Mouse (Mus musculus): ENCODE results near the gene Grm4. TPM values are rescaled to one million over a fixed set of nuclear protein-coding genes. Genes with fewer than 3 reads are reported as not detected.

The Grm4 gene
- polyA plus RNA-seq, 1 experiment, result not detected

- TF ChIP-seq POLR2A (IDR thresholded peaks at IDR 0.05; ENCODE audit: low read depth, low read length) (no peak), CTCF (IDR thresholded peaks at IDR 0.05; ENCODE audit: borderline replicate concordance, insufficient read depth, low read length) (no peak)
- Histone ChIP-seq H3K4me1 (ENCODE audit: control insufficient read depth, insufficient read depth, low read length) (no peaks in the 10 kb centered on the region), H3K27ac (ENCODE audit: insufficient read depth, low read length) (no peak overlapping the region), H3K4me3 (ENCODE audit: insufficient read depth, low read length) (no peak overlapping the region)
Observed at GRCm38 (mm10) chr17:27375551-27375950, 145.7 kb downstream of the Grm4 start.

Other genes with a start within 250 kb of the Grm4 start
- 207 and 393 TPM in 2 replicates for gene Hmga1, start 35.1 kb upstream of the Grm4 start, polyA plus RNA-seq (2011; ENCODE audit: insufficient read length, low read depth, missing spikeins)
- gene AI413582, start 44.4 kb upstream of the Grm4 start, polyA plus RNA-seq (2011; ENCODE audit: insufficient read length, low read depth, missing spikeins), result 15.6 and 30.9 TPM in 2 replicates
- 117 and 131 TPM in 2 replicates for gene Nudt3, start 102.1 kb upstream of the Grm4 start, polyA plus RNA-seq (2011; ENCODE audit: insufficient read length, low read depth, missing spikeins)
- gene RPS10-NUDT3, start 113.8 kb upstream of the Grm4 start, polyA plus RNA-seq (2011; ENCODE audit: insufficient read length, low read depth, missing spikeins), result 2.9 TPM in 1 of 2 replicates, not detected in the other
- gene Rps10, start 115.3 kb upstream of the Grm4 start, polyA plus RNA-seq (2011; ENCODE audit: insufficient read length, low read depth, missing spikeins), result 1,827 and 1,973 TPM in 2 replicates
- not detected in 2 replicates for gene Pacsin1, start 134.1 kb upstream of the Grm4 start, polyA plus RNA-seq (2011; ENCODE audit: insufficient read length, low read depth, missing spikeins)
- gene Spdef, start 207.6 kb upstream of the Grm4 start, polyA plus RNA-seq (2011; ENCODE audit: insufficient read length, low read depth, missing spikeins), result not detected in 2 replicates